Mouse (Mus musculus): ENCODE measurements around the gene Abcc2.
A peak's percentile ranks its signal among the peaks of the same experiment; 100 is the strongest.

Gene Abcc2

DNA sequence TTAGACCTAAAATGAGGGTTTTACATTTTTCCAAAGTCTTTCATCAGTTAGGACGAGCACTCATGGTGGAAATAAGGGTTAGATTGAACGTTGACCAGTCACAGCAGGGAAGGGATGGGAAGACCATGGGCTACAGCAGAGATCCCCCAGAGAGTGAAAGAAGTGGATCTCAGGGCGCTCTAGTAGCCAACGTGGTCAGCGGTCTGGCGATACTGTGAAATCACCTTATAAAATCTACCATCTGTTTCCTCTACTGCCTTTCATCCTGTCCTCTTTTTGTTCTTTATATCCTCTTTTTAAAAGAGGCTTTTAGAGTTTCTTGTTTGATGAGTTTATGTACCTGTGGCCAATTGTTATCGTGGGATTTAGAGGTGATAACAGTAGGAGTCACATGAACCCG lies 2.8 kb downstream of the Abcc2 start:
- no peak for DNase-seq

- no peak for DNase-seq
These were observed 4.4 kb downstream of the Abcc2 start for GRCm38 (mm10) chr19:43786249-43787026.

GRCm38 (mm10) chr19:43789817-43790216 lies 7.8 kb downstream of the Abcc2 start:
- no peak for DNase-seq

DNA sequence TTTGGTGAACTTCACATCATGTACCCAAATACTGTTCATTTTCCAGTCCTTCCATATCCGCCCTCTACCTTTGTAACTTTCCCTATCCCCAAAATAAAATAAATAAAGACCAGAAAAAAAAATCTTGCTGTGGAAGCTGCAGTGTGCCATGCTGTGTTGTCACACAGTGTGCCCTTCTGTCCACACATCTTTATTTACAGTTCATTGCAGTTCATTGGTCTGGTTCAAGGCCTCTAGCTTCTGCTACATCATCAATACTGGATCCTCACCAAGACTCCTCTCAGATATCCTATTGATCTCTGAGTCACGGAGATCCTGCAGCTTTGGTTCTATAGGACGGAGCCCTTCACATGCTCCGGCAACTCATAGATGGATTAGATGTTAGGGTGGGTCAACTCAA lies 10.5 kb downstream of the Abcc2 start:
- no peak for DNase-seq

- no peak for DNase-seq
These were observed 12.0 kb downstream of the Abcc2 start for GRCm38 (mm10) chr19:43793951-43794350.

GRCm38 (mm10) chr19:43795511-43795910 lies 13.5 kb downstream of the Abcc2 start:
- DNase-seq = no peak

DNA sequence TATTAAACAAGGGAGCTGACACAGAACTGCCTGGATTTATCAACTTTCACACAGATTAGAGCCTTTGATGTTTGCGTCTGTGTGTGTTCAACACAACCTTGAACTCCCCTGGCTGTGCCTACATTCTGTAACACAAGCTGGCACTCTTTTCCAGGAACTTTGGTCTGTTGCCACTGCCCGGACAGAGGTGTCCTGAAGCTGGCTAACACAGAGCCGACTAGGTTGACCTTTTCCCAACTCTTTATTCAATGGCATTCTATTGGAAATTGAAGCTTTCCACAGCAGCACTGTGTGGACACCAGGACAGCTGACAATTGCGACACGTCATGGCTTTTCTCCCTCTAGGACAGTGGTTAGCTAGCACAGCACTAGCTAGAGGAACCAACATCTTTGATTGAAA lies 15.2 kb downstream of the Abcc2 start:
- no peak for DNase-seq

DNA sequence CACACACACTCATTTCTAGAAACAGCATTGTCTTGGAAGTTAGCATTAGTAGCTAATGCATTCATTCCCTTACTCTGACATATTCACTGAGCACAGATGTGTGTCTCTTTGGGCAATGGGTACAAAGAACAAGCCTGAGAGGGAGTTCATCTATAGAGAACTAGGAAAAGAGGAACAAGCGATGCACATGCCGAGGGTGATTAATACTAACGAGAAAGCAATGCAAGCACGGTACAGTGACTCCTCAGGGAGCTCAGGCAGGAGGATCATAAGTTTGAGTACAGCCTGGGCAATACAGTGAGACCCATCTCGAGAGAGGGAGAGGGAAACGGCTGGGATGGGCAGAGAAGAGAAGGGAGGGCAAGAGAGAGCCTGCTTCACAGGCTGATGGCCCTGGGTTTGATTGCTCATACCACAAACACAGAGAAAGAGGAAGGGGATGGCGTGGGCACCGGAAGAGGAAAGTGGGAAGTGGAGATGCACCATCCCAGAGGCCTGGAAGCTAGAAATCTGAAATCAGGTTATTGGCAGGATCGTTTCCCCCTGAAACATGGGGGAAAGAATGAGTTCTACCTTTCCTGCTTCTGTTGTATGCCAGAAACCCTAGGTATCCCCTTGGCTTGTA lies 19.5 kb downstream of the Abcc2 start:
- no peak for DNase-seq

GRCm38 (mm10) chr19:43803866-43804265 lies 21.9 kb downstream of the Abcc2 start:
- no peak for DNase-seq

- no peak for DNase-seq
These were observed 27.3 kb downstream of the Abcc2 start for GRCm38 (mm10) chr19:43809331-43809730.

DNA sequence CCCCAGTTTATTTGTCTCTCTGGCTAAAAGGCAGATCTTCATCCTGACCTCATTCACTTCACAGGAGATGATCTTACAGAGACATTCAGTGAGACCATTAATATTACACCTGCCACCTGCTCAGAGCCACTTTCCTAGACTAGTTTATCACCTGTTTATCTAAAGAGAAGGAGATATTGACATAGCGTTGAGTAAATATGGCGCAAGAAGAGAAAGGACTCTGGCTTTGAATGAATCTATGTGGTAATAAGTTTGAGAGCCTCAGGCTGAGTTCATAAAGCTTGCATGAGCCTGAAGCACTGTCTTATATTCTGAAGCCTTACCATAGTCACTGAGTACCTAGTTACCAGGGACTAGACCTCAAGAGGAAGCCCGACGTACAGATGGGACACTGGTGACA lies 29.4 kb downstream of the Abcc2 start:
- no peak for DNase-seq

GRCm38 (mm10) chr19:43813315-43813714 lies 31.3 kb downstream of the Abcc2 start:
- DNase-seq = no peak

GRCm38 (mm10) chr19:43815661-43816414 lies 33.8 kb downstream of the Abcc2 start:
- peak; percentile 48 for DNase-seq

DNA sequence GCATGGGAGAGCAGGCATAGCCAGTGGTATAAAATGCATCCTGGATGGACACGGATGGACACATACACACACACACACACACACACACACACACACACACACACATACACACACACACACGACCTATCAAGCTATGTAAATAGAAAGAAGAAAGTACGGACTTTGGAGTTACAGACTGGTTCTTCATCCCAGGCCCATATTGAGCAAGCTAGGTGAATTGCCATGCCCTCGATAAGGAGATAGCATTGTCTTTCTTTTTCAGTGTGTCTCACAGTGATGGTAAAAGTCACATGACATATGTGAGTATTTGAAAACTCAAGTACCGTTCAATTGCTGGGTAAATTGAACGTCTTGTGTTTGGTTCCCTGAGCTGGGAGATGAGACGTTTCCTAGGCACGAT lies 44.9 kb downstream of the Abcc2 start:
- no peak for DNase-seq

- peak; percentile 79 for DNase-seq
These were observed 50.6 kb downstream of the Abcc2 start for GRCm38 (mm10) chr19:43832425-43833069.

DNA sequence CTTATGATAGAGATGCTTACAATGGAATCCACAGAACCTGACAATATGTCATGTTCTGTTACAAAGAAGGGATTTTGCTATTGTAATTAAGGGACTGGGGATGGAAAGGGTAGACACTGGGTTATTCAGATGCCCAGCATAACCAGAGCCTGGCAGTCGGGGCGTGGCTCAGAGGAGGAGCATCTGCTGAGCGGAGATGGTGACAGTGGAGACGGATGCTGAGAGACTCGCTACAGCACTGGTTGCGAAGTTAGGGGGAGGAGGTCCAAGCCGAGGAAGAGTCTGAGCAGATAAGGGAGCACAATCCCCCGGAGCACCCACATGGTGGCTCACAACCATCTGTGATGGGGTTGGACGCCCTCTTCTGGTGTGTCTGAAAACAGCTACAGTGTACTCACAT lies 61.2 kb downstream of the Abcc2 start:
- no peak for DNase-seq

DNA sequence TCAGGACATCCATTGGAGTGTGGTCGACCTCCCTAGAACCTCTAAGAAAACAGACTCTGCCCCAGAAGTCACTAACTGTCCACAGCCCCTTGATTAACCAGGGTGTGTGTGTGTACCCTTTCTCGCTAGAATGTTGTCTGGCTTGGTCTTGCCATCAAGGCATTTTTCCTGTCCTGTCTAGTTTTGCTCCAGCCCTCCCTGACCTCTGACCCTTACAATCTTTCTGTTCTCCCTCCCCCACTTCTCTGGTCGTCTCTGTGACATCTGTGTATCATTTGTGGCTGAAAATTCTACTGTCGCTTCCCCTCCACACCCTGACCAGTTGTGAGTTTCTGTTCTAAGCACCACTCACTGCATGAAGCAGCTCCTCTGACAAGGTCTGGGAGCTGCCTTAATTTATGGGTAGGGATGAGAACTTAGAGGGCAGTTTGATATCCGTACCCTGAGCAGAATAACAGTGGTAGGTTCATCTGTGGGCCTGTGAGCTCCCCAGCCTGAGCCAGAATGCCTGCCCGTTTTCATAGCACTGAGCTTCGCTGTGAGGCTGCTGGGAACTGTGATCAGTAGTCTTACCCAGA lies 63.4 kb downstream of the Abcc2 start:
- no peak for DNase-seq

DNA sequence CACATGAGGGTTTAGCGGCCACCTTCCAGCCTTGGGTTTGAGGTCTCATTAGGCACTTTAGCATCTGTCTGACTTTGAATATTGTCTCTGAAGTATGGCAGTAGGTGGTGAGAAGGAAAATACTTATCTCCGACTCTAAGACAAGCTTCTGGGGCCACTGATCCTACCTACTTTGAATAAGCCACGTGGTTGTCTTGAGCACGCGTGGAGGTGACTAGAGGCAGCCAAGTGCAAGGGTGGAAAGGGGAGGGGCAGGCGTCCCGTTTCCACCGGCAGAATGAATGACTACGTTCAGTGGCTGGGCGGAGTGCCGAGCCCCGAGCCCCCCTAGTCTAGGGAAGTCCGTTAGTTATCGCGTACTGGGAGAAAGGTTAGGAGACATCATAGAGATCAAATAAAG lies 65.1 kb downstream of the Abcc2 start:
- DNase-seq = no peak

DNA sequence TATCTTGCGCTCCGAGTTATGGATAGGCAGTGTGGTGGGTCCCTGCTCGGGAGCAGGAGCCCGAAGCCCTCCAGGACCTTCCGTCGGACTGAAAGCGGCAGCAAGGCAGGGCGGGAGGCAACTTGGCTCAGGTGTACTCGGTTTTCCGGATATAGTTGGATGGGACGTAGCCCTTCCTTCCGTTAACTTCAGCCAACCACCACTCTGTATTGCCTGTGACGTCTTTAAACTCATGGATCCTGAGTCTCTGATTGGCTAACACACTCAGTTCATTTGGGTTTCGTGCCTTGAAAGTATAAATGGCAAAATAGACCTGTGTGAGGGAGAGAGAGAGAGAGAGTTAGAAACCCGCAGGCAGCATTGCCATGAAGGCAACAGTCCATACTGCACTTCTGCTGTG lies 66.0 kb downstream of the Abcc2 start:
- no peak for DNase-seq

DNA sequence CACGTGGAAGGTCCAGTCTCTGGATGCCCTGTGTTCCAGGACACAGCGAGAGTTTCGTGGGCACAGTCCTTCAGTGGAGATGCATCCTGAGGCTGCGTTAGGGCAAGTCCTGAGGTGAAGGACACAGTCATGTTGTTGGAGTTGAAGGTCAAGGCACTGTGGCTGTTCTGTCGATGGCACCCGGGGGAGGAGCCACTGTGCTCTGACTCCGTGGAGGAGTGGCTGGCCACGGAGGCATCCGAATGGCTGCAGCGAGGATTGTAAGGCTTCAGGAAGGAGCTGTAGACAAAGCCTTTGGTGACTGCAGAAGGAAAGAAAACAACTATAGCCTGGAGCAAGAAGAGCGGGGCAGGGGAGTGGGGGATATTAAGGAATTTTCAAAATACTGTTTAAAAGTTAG lies 68.0 kb downstream of the Abcc2 start:
- no peak for DNase-seq

GRCm38 (mm10) chr19:43851996-43852630 lies 70.1 kb downstream of the Abcc2 start:
- DNase-seq = no peak

DNA sequence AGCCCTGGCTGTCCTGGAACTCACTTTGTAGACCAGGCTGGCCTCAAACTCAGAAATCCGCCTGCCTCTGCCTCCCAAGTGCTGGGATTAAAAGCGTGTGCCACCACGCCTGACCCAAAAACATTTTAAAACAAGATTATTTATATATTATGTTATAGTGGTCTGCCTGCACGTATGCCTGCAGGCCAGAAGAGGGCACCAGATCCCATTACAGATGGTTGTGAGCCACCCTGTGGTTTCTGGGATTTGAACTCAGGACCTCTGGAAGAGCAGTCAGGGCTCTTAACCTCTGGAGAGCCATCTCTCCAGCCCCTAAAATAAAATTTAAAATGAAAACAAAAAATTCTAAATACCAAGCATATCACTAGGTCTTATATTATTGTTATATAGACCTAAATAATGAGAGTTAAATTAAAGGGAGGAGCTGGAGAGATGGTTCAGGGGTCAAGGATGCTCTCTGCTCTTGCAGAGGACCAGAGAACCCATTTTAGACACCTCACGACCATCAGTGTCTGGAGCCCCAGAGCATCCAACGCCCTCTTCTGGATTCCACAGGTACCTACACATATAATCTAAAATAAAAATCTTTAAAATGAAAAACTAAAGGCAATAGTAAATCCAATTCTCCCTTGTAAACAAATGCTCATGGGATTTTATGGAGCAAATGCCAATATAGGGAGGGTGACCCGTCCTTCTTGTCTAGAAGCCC lies 71.0 kb downstream of the Abcc2 start:
- DNase-seq = no peak

Data from right cerebral cortex, postnatal 14 days (tissue).